In genomic region chr7:29391761-29392512, GRCm38 (mm10) we compare ENCODE assay signal across 9 mouse cellular contexts.
DNase-seq lines count a peak whose midpoint lies in the region; ATAC-seq and TF ChIP-seq lines count a peak whose summit lies in the region.
"Had no signal": no experiment of that assay in that cellular context is flagged by ENCODE, and none has a peak within 500 bp of the region (broad histone marks: within the 10 kb centered on the region; RNA-seq: fewer than 3 reads in every experiment).

No protein-coding gene starts in this region.

- TF ChIP-seq CTCF in forebrain, postnatal 0 days (IDR thresholded peaks at IDR 0.05; ENCODE audit: low read depth): no peak

- no peaks in the 10 kb centered on the region for H3K9me3 ChIP-seq in hindbrain, embryonic 10.5 days
- no peaks in the 10 kb centered on the region for H3K9me3 ChIP-seq in hindbrain, embryonic 12.5 days (replicated peaks)
- no peaks in the 10 kb centered on the region for H3K9me3 ChIP-seq in forebrain, postnatal 0 days (ENCODE audit: low read length)

- no peak for DNase-seq in hindbrain, embryonic 10.5 days (ENCODE audit: low spot score)
- peak; percentile 61 for DNase-seq in R1 (ENCODE audit: low read depth, low spot score)
- DNase-seq in forebrain, postnatal 0 days: peak; percentile 56
- DNase-seq in lung, postnatal 36 days: peak; percentile 60
- no peak for DNase-seq in c-Kit-positive CD71-positive TER-119-positive erythroid progenitor cells, embryonic 14.5 days (ENCODE audit: low spot score)
- no peak for DNase-seq in left cerebral cortex, adult 8-10 months (ENCODE audit: low spot score in 2 of 2)

- no peak overlapping the region for H3K4me3 ChIP-seq in hindbrain, embryonic 10.5 days
- no peak overlapping the region for H3K4me3 ChIP-seq in hindbrain, embryonic 12.5 days
- H3K4me3 ChIP-seq in forebrain, postnatal 0 days (ENCODE audit: low read depth, low read length): no peak overlapping the region

- 0 out of 2 replicates have a peak, but pooled peaks cover 6% of the 10 kb centered on the region for H3K4me1 ChIP-seq in hindbrain, embryonic 10.5 days (replicated peaks)
- peaks cover 5% of the 10 kb centered on the region; the same call in 1 of the 2 replicates for H3K4me1 ChIP-seq in hindbrain, embryonic 12.5 days
- H3K4me1 ChIP-seq in forebrain, postnatal 0 days (ENCODE audit: insufficient read depth): peaks cover 8% of the 10 kb centered on the region; the same call in 1 of the 2 replicates

- H3K27me3 ChIP-seq in hindbrain, embryonic 10.5 days (ENCODE audit: insufficient read depth, poor library complexity, severe bottlenecking): no peaks in the 10 kb centered on the region
- H3K27me3 ChIP-seq in hindbrain, embryonic 12.5 days: no peaks in the 10 kb centered on the region
- no peaks in the 10 kb centered on the region for H3K27me3 ChIP-seq in forebrain, postnatal 0 days (ENCODE audit: insufficient read depth, low read length)

- H3K27ac ChIP-seq in hindbrain, embryonic 10.5 days: peak overlapping the region; percentile 23; the same call in 1 of the 2 replicates
- no peak overlapping the region for H3K27ac ChIP-seq in hindbrain, embryonic 12.5 days
- H3K27ac ChIP-seq in forebrain, postnatal 0 days (ENCODE audit: low read depth, low read length): peak overlapping the region; percentile 58

- 84% methylated on average over 25 of the region's 25 CpGs for WGBS in hindbrain, embryonic 10.5 days
- 79% methylated on average over 25 of the region's 25 CpGs for WGBS in hindbrain, embryonic 12.5 days
- WGBS in forebrain, postnatal 0 days: 46% methylated on average over 25 of the region's 25 CpGs

- no peak for ATAC-seq in hindbrain, embryonic 12.5 days (ENCODE audit: low FRiP score)
- ATAC-seq in forebrain, postnatal 0 days: peak; percentile 17
- no peak for ATAC-seq in inflammation-experienced regulatory T-cells, adult 6 months
- ATAC-seq: midbrain, embryonic 16.5 days had no signal

- H3K36me3 ChIP-seq in hindbrain, embryonic 10.5 days: peaks cover 56% of the 10 kb centered on the region
- peaks cover 32% of the 10 kb centered on the region for H3K36me3 ChIP-seq in hindbrain, embryonic 12.5 days
- H3K36me3 ChIP-seq in forebrain, postnatal 0 days (ENCODE audit: insufficient read depth): peaks cover 24% of the 10 kb centered on the region

- no peak overlapping the region for H3K4me2 ChIP-seq in hindbrain, embryonic 12.5 days (replicated peaks)
- peak overlapping the region; percentile 26; the same call in 1 of the 2 replicates for H3K4me2 ChIP-seq in forebrain, postnatal 0 days (ENCODE audit: low read depth)

- H3K9ac ChIP-seq in hindbrain, embryonic 12.5 days: no peak overlapping the region
- no peak overlapping the region for H3K9ac ChIP-seq in forebrain, postnatal 0 days

Comparison
In these comparisons a context has a peak if more than half of its experiments do, and no peak if none do; other contexts are left out.
1. DNase-seq: peak in R1 (single experiment), forebrain, postnatal 0 days (single experiment) and lung, postnatal 36 days (single experiment); none in hindbrain, embryonic 10.5 days (single experiment), c-Kit-positive CD71-positive TER-119-positive erythroid progenitor cells, embryonic 14.5 days (single experiment) and left cerebral cortex, adult 8-10 months (0 of 2).